Comparison of ENCODE assay signal across 17 mouse cellular contexts in the genomic region with DNA sequence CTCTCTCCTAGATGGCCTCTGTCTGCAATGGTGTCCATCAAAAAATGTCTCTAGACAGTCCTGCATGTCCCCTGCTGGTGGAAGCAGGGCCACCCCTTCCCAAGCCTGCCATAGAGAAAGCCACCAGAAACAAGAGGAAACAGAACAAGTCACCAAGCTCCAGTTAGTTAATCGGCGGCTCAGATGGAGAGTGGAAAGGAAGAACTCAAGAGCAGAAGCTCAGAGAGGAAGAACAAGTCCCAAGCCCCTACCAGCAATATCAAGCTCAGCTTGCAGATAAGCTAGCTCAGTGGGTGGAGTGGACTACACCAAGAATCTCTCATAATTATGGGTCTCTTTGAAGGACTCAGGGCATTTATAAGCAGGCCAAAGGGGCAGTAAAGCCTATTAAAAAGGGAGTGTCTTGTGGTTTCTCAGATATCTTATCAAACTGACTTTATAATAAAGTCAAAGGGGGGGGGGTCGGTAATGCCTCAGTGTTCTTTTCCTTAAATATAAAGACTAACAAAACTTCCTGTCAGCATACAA.
"Had no signal": no experiment of that assay in that cellular context is flagged by ENCODE, and none has a peak within 500 bp of the region (broad histone marks: within the 10 kb centered on the region; RNA-seq: fewer than 3 reads in every experiment).

No protein-coding gene starts in this region.

- H3K36me3 ChIP-seq: lung, embryonic 15.5 days; midbrain, embryonic 13.5 days; midbrain, embryonic 15.5 days; neural tube, embryonic 12.5 days; stomach, embryonic 15.5 days had no signal

- H3K4me1 ChIP-seq: lung, embryonic 15.5 days; megakaryocyte, embryonic 14.5 days; neural tube, embryonic 12.5 days; stomach, embryonic 15.5 days had no signal

- H3K4me3 ChIP-seq: lung, embryonic 15.5 days; megakaryocyte, embryonic 14.5 days; midbrain, embryonic 13.5 days; midbrain, embryonic 15.5 days; neural tube, embryonic 12.5 days; stomach, embryonic 15.5 days had no signal

- H3K27ac ChIP-seq: lung, embryonic 15.5 days; macrophage; midbrain, embryonic 13.5 days; midbrain, embryonic 15.5 days; neural tube, embryonic 12.5 days; stomach, embryonic 15.5 days; stomach, postnatal 0 days had no signal

- DNase-seq: liver, postnatal 0 days; lung, adult 2 months; lung, postnatal 14 days; lung, postnatal 36 days; right cerebral cortex, postnatal 14 days; spleen, adult 18-20 months; thymus, adult 2 months; thymus, postnatal 25 days; thymus, postnatal 4 days had no signal
